Mouse (Mus musculus): ENCODE data around the gene Faap100. TPM values are rescaled to one million over a fixed set of nuclear protein-coding genes. Genes with fewer than 3 reads are reported as not detected.
A peak's percentile ranks its signal among the peaks of the same experiment; 100 is the strongest.

Gene Faap100
- total RNA-seq, 2 experiments from 2014 or later = 18.5 to 18.8 TPM

GRCm38 (mm10) chr11:120397602-120398001, 19.0 kb upstream of the Faap100 start:
- no peak for DNase-seq

DNA sequence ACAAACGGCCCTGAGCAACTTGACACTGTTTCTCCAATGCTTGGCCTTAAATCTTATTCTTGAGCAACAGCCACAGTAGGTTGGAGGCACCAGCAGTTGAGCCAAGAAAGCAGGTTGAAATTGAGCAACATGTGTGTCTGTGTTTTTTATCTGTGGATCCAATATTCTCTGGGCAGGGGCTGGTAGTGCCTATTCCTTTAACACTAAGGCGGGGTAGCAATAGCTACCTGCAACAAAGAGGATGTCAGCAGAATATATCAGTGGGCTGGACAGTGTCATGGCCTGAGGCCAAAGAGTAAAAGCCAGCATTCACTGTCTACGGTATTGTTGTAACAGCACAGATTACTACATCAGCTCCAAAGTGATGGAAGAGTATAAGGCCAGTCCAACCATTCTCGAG, 17.1 kb upstream of the Faap100 start:
- Histone ChIP-seq H3K27ac (peak overlapping the region; percentile 71), H3K4me3 (no peak overlapping the region)
- TF ChIP-seq CTCF (IDR thresholded peaks at IDR 0.05) = no peak
- intact Hi-C loops (cut with DNase I) = no loop called here
- DNase-seq = no peak

More at GRCm38 (mm10) chr11:120397602-120398001, 19.0 kb upstream of the Faap100 start:
- no peak overlapping the region for H3K4me3 ChIP-seq
- intact Hi-C loops (cut with DNase I) = no loop called here
- TF ChIP-seq CTCF (IDR thresholded peaks at IDR 0.05) = no peak
- H3K27ac ChIP-seq = peak overlapping the region; percentile 28

GRCm38 (mm10) chr11:120388580-120388979, 10.0 kb upstream of the Faap100 start:
- intact Hi-C loops (cut with DNase I) = loop anchor here (5.0 kb wide), 1 partner anchor 34 kb away; no protein-coding TSS in a partner anchor
- TF ChIP-seq CTCF (IDR thresholded peaks at IDR 0.05) = no peak
- H3K4me3 ChIP-seq = no peak overlapping the region
- peak overlapping the region; percentile 88 for H3K27ac ChIP-seq
- peak; percentile 70 for DNase-seq

DNA sequence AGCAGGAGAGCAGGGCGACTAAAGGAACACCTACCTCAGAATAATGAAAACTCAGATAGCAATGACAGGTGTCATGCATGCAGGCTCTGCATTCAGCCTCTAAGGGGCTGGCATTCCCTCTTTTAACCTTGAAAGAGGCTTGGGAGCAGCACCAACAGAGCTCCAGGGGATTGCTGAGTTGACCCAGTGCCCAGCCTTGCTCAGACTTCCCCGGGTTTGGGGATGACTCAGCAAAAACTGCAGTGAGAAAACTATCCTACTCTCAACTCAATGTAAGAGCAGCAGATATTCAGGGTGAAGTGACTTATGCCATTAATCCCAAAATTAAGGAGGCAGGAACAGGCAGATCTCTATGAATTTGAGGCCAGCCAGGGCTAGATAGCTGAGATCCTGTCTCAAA, 8.6 kb upstream of the Faap100 start:
- H3K4me3 ChIP-seq = no peak overlapping the region
- peak overlapping the region; percentile 92 for H3K27ac ChIP-seq
- no peak for TF ChIP-seq CTCF (IDR thresholded peaks at IDR 0.05)
- intact Hi-C loops (cut with DNase I) = loop anchor here (5.0 kb wide), 1 partner anchor 35 kb away; no protein-coding TSS in a partner anchor
- DNase-seq = no peak

DNA sequence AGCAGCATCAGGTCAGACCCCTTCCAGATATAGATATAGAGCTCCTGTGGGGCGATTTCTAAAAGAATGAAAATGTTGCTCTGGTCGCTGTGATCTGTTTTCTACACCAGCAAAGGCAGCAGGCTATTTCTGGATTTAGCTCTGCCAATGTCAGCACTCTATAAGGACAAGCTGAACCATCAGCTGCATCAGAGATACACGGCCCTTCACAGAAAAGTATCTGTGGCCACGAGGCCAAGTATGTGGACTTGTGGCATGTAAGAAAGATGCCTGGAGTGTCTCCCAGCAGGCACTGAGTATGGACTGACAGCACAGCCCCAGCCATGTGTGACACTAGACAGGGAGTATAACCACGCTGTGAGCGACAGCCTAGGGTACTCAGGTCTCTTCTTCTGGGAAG, 8.1 kb upstream of the Faap100 start:
- intact Hi-C loops (cut with DNase I) = loop anchor here (5.0 kb wide), 1 partner anchor 36 kb away; no protein-coding TSS in a partner anchor
- DNase-seq = peak; percentile 77
- H3K27ac ChIP-seq = peak overlapping the region; percentile 92
- peak overlapping the region; percentile 43 for H3K4me3 ChIP-seq
- TF ChIP-seq CTCF (IDR thresholded peaks at IDR 0.05) = no peak

DNA sequence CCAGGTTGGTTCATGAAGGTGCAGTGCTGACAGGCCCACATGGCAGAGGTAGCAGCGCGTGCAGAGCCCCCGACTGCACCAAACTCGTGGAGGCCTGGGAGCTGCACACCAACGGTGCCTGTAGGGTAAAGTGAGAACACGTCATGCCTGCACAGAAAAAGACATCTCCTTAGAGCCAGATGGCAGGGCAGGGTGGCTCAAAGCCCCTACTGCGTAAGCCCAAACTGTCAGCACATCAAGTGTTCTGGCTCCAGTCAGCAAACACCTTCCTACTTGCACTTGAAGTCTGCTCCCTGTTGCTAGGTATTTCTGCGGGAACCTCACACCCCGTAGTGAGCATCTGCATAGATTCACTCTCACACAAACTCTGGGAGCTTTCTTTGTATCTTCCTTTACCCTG, 3.9 kb upstream of the Faap100 start:
- intact Hi-C loops (cut with DNase I) = no loop called here
- H3K27ac ChIP-seq = no peak overlapping the region
- no peak for TF ChIP-seq CTCF (IDR thresholded peaks at IDR 0.05)
- no peak overlapping the region for H3K4me3 ChIP-seq
- no peak for DNase-seq

GRCm38 (mm10) chr11:120381157-120381556, 2.6 kb upstream of the Faap100 start:
- no peak for DNase-seq
- Histone ChIP-seq H3K4me3 (no peak overlapping the region), H3K27ac (peak overlapping the region; percentile 35; the same call in 1 of the 2 replicates)
- TF ChIP-seq CTCF (IDR thresholded peaks at IDR 0.05) = no peak
- intact Hi-C loops (cut with DNase I) = no loop called here

- Histone ChIP-seq H3K4me3 (no peak overlapping the region), H3K27ac (peak overlapping the region; percentile 93)
- intact Hi-C loops (cut with DNase I) = no loop called here
- no peak for DNase-seq
- no peak for TF ChIP-seq CTCF (IDR thresholded peaks at IDR 0.05)
Measured at GRCm38 (mm10) chr11:120380271-120380670, 1.7 kb upstream of the Faap100 start.

- H3K27ac ChIP-seq = peak overlapping the region; percentile 93
Measured at GRCm38 (mm10) chr11:120378031-120378610, 443 bp downstream of the Faap100 start.

DNA sequence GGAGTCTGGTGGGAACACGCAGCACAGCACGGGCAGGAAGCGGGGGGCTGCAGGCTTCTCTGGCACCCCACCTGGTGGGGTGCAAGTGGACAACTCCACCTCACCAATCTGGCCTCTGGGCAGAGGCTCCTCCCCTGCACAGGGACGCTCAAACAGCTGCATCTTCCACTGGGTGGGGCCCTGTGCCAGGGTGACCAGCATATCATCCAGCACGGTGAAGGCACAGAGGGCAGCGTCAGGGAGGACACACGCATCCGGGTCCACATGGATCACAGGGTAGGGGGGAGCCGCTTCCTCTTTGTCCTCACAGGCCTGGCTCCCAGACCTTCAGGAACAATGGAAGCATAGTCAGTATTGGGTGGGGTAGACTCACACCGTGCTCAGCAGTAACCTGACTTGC, 1.2 kb downstream of the Faap100 start:
- no peak for TF ChIP-seq CTCF (IDR thresholded peaks at IDR 0.05)
- peak overlapping the region; percentile 93 for H3K27ac ChIP-seq
- peak; percentile 68 for DNase-seq
- intact Hi-C loops (cut with DNase I) = no loop called here
- peak overlapping the region; percentile 95 for H3K4me3 ChIP-seq

More at GRCm38 (mm10) chr11:120378031-120378610, 443 bp downstream of the Faap100 start:
- intact Hi-C loops (cut with DNase I) = loop anchor here (2.0 kb wide), 1 partner anchor 29 kb away; the partner anchor contains the start of gene Actg1
- H3K4me3 ChIP-seq = peak overlapping the region; percentile 95
- peak; percentile 82 for DNase-seq
- TF ChIP-seq CTCF (IDR thresholded peaks at IDR 0.05) = no peak

DNA sequence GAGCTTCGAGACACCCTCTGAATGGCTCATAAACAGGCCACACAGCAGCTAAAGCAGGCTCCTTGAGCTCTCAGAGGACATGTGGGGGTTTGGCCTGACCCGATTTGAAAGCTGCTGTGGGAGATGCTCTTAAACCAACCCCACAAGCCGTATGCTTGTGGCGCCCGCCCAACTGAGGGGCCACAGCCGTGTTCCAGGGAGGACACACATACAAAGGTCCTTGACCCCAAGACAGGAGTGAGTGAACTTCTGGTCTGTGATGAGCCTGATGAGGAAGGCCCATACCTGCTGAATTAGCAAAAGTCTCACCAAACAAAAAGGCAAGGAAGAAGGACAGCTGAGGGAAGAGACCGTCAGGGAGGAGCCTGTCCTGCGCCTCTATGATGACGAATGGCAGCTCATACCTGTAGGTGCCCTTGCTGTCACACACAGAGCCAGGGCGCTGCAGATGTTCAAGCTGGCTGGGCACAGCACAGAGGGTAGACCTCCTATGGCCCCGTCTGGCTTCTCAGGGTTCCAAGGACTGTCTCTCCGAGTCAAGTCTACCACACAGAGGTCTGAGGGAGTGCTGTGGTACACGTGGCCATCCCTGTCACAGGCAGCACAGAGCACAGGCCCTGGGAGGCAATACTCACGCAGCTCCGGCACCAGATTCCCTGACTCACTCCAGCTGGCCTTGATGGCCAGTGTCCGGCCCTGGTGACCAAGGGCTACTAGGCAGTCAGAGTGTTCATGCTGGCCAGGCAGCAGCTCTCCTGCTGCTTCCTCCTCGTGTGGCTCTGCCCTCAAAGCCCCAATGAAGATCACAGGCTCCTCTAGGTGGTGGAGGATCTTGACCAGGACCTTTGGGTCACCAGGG, 2.0 kb downstream of the Faap100 start:
- H3K4me3 ChIP-seq = peak overlapping the region; percentile 95

DNA sequence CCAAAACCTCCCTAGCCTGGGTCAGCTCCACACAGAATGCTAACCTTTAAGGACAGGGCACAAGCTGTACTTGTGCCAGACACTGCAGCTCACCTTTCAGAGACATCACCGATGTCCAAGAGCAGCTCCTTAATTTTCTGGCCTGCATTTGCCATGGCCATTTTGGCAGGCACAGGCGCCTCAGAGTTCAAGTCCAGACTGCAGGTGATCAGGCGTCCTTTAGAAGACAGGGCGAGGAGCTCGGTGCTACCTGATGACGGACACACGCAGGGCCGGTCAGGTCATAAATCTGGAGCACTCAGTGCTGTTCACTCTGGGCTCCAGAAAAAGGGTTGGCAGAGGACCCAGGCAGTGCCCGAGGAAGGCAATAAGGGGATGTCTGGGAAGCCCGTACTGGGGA, 3.2 kb downstream of the Faap100 start:
- intact Hi-C loops (cut with DNase I) = no loop called here
- Histone ChIP-seq H3K4me3 (no peak overlapping the region), H3K27ac (peak overlapping the region; percentile 78)
- TF ChIP-seq CTCF (IDR thresholded peaks at IDR 0.05) = no peak
- DNase-seq = peak; percentile 67

More for the DNA sequence above, 2.0 kb downstream of the Faap100 start:
- TF ChIP-seq CTCF (IDR thresholded peaks at IDR 0.05) = no peak
- intact Hi-C loops (cut with DNase I) = no loop called here
- no peak for DNase-seq
- H3K27ac ChIP-seq = peak overlapping the region; percentile 93

Data from gastrocnemius, adult 2 months (tissue).